13 mouse cellular contexts compared by ENCODE assay signal in genomic region chr13:63304799-63305159, GRCm38 (mm10).
A peak's percentile ranks its signal among the peaks of the same experiment; 100 is the strongest.
DNase-seq lines count a peak whose midpoint lies in the region; ATAC-seq and TF ChIP-seq lines count a peak whose summit lies in the region.
"Had no signal": no experiment of that assay in that cellular context is flagged by ENCODE, and none has a peak within 500 bp of the region (broad histone marks: within the 10 kb centered on the region; RNA-seq: fewer than 3 reads in every experiment).

No protein-coding gene starts in this region.

- H3K9me3 ChIP-seq in heart, postnatal 0 days (replicated peaks; ENCODE audit: control insufficient read depth, low read length): no peaks in the 10 kb centered on the region
- no peaks in the 10 kb centered on the region for H3K9me3 ChIP-seq in limb, embryonic 13.5 days
- H3K9me3 ChIP-seq: forebrain, embryonic 15.5 days; liver, embryonic 15.5 days had no signal

- no peak for DNase-seq in heart, postnatal 0 days (ENCODE audit: low spot score)
- no peak for DNase-seq in heart, postnatal 14 days
- peak; percentile 44 for DNase-seq in testis, postnatal 10 days (ENCODE audit: low spot score)
- no peak for DNase-seq in testis, postnatal 14 days (ENCODE audit: low spot score)
- no peak for DNase-seq in right cerebral cortex, postnatal 36 days (ENCODE audit: low spot score in 2 of 2)
- DNase-seq in adrenal gland, adult 8-10 months: no peak
- no peak for DNase-seq in ovary, postnatal 14 days (ENCODE audit: low spot score)
- DNase-seq: right cerebral cortex, postnatal 14 days; thymus, adult 18-20 months had no signal

- 70% methylated on average over 3 of the region's 3 CpGs for WGBS in heart, postnatal 0 days
- 48% methylated on average over 3 of the region's 3 CpGs for WGBS in limb, embryonic 13.5 days

- H3K36me3 ChIP-seq in heart, postnatal 0 days (replicated peaks; ENCODE audit: control insufficient read depth, insufficient read depth, low read length): peaks cover 63% of the 10 kb centered on the region
- H3K36me3 ChIP-seq in limb, embryonic 13.5 days: peaks cover 69% of the 10 kb centered on the region

- no peak for TF ChIP-seq EP300 in heart, postnatal 0 days (IDR thresholded peaks at IDR 0.05; ENCODE audit: low read depth)

- no peak overlapping the region for H3K4me3 ChIP-seq in heart, postnatal 0 days (ENCODE audit: low read depth, low read length)
- no peak overlapping the region for H3K4me3 ChIP-seq in limb, embryonic 13.5 days
- H3K4me3 ChIP-seq: forebrain, embryonic 15.5 days; liver, embryonic 15.5 days had no signal

- no peaks in the 10 kb centered on the region for H3K27me3 ChIP-seq in heart, postnatal 0 days (ENCODE audit: control insufficient read depth, insufficient read depth, low read length)
- no peaks in the 10 kb centered on the region for H3K27me3 ChIP-seq in limb, embryonic 13.5 days
- H3K27me3 ChIP-seq: forebrain, embryonic 15.5 days; liver, embryonic 15.5 days had no signal

- H3K4me1 ChIP-seq in heart, postnatal 0 days (ENCODE audit: control insufficient read depth, insufficient read depth): no peaks in the 10 kb centered on the region
- H3K4me1 ChIP-seq in limb, embryonic 13.5 days: peaks cover 84% of the 10 kb centered on the region
- H3K4me1 ChIP-seq: forebrain, embryonic 15.5 days; liver, embryonic 15.5 days had no signal

- TF ChIP-seq CTCF in heart, postnatal 0 days (IDR thresholded peaks at IDR 0.05; ENCODE audit: low read depth): no peak

- H3K27ac ChIP-seq in heart, postnatal 0 days (ENCODE audit: low read depth): 0 out of 2 replicates have a peak overlapping the region, but pooled peaks have one; percentile 3
- peak overlapping the region; percentile 65; the same call in 1 of the 2 replicates for H3K27ac ChIP-seq in limb, embryonic 13.5 days
- H3K27ac ChIP-seq: forebrain, embryonic 15.5 days; hindbrain, embryonic 14.5 days; liver, embryonic 15.5 days had no signal

- no peak; the same call in 1 of the 2 replicates for ATAC-seq in heart, postnatal 0 days (ENCODE audit: insufficient read depth, low read depth)
- no peak for ATAC-seq in limb, embryonic 13.5 days (ENCODE audit: low FRiP score, low read depth)
- ATAC-seq: forebrain, embryonic 15.5 days had no signal

- no peak overlapping the region for H3K9ac ChIP-seq in heart, postnatal 0 days (replicated peaks; ENCODE audit: low read depth, low read length)
- no peak overlapping the region; the same call in 1 of the 2 replicates for H3K9ac ChIP-seq in limb, embryonic 13.5 days
- H3K9ac ChIP-seq: forebrain, embryonic 15.5 days; hindbrain, embryonic 14.5 days; liver, embryonic 15.5 days had no signal

- H3K4me2 ChIP-seq in heart, postnatal 0 days (ENCODE audit: low read depth, low read length): no peak overlapping the region
- no peak overlapping the region for H3K4me2 ChIP-seq in limb, embryonic 13.5 days (replicated peaks)
- H3K4me2 ChIP-seq: forebrain, embryonic 15.5 days; hindbrain, embryonic 14.5 days; liver, embryonic 15.5 days had no signal

- intact Hi-C loops in heart, postnatal 14 days (cut with DNase I): no loop called here
